Mouse (Mus musculus): ENCODE data around the gene 1110008P14Rik. TPM values are rescaled to one million over a fixed set of nuclear protein-coding genes. Genes with fewer than 3 reads are reported as not detected.
"Not testable (repeated sequence)": the region's sequence is repeated elsewhere in the genome, so short reads cannot be mapped to it uniquely, and the experiment has no call there.

Gene 1110008P14Rik
- polyA plus RNA-seq, 1 experiment: 102 TPM

DNA sequence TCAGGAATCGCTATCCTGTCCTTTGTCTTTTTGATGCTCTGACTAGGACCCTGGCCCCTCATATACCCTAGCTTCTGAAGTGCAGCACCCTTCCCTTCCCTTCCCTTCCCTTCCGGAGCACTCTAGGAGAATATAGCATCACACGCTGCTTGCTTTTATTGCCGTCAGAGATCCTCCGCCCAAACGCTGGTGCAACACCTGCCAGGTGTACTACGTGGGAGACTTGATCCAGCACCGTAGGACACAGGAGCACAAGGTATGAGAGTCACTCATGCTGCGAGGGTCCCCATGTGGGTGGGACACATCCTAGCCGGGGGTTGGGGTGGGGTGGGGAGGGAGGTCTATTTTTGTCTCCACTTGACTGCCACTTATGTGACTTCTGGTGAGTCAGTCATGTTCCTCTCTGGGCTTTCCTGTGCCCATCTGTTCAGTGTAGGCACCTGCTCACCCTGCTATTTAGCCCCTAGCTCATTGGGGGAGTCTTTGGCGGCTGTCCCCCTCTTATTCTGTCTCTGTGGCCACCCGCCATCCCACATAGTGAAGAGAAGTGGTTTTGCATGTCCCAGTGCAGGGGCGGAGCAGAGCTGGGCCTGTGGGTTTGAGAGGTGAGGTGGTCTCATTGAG, 6.3 kb downstream of the 1110008P14Rik start:
- H3K27ac ChIP-seq (ENCODE audit: control insufficient read depth, insufficient read depth, low read depth, low read length): no peak overlapping the region
- H3K36me3 ChIP-seq (ENCODE audit: control insufficient read depth, insufficient read depth, low read length): no peaks in the 10 kb centered on the region; the same call in none of the 2 replicates
- H3K4me3 ChIP-seq (ENCODE audit: control insufficient read depth, low read depth, low read length): no peak overlapping the region
- no peaks in the 10 kb centered on the region for H3K4me1 ChIP-seq (ENCODE audit: control insufficient read depth, insufficient read depth, low read length)
- TF ChIP-seq CTCF (IDR thresholded peaks at IDR 0.05; ENCODE audit: control insufficient read depth, insufficient read depth, insufficient replicate concordance, low read depth, low read length): no peak
- no peak for TF ChIP-seq POLR2A (IDR thresholded peaks at IDR 0.05; ENCODE audit: control insufficient read depth, low read depth, low read length)
- H3K27me3 ChIP-seq (ENCODE audit: control insufficient read depth, insufficient read depth, low read length): no peaks in the 10 kb centered on the region

DNA sequence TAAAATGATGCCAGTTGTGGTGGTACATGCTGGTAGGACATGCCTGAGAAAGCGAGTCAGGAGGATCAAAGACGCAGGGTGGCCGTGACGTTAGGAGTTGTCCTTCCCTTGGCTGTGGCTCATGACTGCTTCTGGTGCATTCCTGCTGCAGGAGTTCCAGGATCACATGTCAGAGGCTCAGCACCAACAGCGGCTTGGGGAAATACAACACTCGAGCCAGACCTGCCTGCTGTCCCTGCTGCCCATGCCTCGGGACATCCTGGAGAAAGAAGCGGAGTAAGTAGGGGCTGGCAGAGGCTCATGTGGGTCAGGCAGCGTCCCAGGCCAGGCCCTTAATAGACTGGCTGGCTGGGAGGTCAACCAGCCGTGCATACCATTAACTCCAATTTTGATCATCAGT, 7.5 kb downstream of the 1110008P14Rik start:
- Histone ChIP-seq H3K27me3 (ENCODE audit: control insufficient read depth, insufficient read depth, low read length) (no peaks in the 10 kb centered on the region), H3K4me3 (ENCODE audit: control insufficient read depth, low read depth, low read length) (no peak overlapping the region), H3K27ac (ENCODE audit: control insufficient read depth, insufficient read depth, low read depth, low read length) (no peak overlapping the region), H3K4me1 (ENCODE audit: control insufficient read depth, insufficient read depth, low read length) (no peaks in the 10 kb centered on the region), H3K36me3 (ENCODE audit: control insufficient read depth, insufficient read depth, low read length) (no peaks in the 10 kb centered on the region; the same call in none of the 2 replicates)
- no peak for TF ChIP-seq CTCF (IDR thresholded peaks at IDR 0.05; ENCODE audit: control insufficient read depth, insufficient read depth, insufficient replicate concordance, low read depth, low read length)

DNA sequence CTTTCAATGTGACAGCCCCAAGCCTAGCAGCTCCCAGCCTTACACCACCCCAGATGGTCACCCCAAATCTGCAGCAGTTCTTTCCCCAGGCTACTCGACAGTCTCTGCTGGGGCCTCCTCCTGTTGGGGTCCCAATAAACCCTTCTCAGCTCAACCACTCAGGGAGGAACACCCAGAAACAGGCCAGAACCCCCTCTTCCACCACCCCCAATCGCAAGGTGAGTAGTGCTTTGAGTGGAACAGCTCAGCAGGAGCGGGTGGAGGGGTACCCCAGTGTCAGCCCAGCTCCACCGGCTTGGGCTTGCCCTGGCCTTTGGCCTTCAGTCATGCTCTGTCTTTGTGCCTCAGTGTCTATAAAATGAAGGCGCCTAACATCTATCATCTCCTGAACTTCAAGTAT, 14.4 kb downstream of the 1110008P14Rik start:
- Histone ChIP-seq H3K27me3 (ENCODE audit: control insufficient read depth, insufficient read depth, low read length) (no peaks in the 10 kb centered on the region), H3K27ac (ENCODE audit: control insufficient read depth, insufficient read depth, low read depth, low read length) (no peak overlapping the region), H3K4me1 (ENCODE audit: control insufficient read depth, insufficient read depth, low read length) (peaks cover 13% of the 10 kb centered on the region), H3K36me3 (ENCODE audit: control insufficient read depth, insufficient read depth, low read length) (peaks cover 3% of the 10 kb centered on the region), H3K4me3 (ENCODE audit: control insufficient read depth, low read depth, low read length) (no peak overlapping the region)
- TF ChIP-seq POLR2A (IDR thresholded peaks at IDR 0.05; ENCODE audit: control insufficient read depth, low read depth, low read length) (no peak), CTCF (IDR thresholded peaks at IDR 0.05; ENCODE audit: control insufficient read depth, insufficient read depth, insufficient replicate concordance, low read depth, low read length) (no peak)

DNA sequence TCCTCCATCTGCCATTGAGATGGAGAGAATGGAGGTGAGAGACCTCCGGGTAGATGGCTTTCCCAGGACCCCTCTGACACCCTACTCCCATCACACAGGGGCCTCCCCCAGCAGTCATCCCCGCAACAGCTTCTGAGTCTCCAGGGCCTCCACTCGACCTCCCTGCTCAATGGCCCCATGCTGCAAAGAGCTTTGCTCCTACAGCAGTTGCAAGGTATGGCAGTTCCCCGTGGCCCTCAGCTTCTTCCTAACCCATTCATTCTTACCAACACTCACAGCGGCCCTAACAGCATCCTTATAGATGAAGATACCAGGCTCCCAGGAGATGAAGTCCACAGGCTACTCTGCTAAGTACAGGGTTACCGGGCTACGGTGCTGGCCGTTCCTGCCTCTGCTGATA, 17.6 kb downstream of the 1110008P14Rik start:
- no peak overlapping the region for H3K4me3 ChIP-seq (ENCODE audit: control insufficient read depth, low read depth, low read length)
- peaks cover 3% of the 10 kb centered on the region; the same call in 1 of the 2 replicates for H3K36me3 ChIP-seq (ENCODE audit: control insufficient read depth, insufficient read depth, low read length)

DNA sequence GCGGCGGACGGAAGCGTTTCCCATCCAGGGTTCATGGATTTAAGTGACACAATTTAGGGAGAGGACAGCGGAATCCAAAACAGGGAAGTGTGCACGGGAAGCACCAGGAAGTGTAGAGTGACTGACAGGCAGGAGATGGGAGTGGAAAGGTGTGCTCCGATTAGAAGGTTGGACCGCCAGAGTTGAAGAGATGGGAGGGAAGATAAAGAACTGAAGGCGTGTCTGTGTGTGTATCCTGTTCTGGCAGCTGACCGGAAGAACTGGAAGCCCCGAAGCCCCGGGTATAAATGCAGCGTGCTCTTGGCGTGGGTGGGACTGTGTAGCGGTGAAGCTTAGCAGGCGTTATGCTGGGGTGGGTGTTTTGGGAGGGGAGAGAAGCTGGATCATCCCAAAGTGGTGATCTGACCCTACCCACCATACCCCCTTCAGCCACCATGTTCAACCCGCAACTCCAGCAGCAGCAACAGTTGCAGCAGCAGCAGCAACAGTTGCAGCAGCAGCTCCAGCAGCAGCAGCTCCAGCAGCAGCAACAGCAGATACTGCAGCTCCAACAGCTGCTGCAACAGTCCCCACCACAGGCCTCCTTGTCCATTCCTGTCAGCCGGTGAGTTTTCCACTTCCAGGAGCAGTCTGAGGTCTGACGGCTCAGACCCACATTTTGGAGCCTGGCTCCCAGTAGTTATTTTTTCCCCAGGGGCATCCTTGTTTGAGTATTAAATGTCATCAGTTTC, 18.2 kb downstream of the 1110008P14Rik start:
- H3K4me3 ChIP-seq (ENCODE audit: control insufficient read depth, low read depth, low read length): peak overlapping the region; percentile 98
- H3K36me3 ChIP-seq (ENCODE audit: control insufficient read depth, insufficient read depth, low read length): peaks cover 3% of the 10 kb centered on the region; the same call in 1 of the 2 replicates
- H3K27me3 ChIP-seq (ENCODE audit: control insufficient read depth, insufficient read depth, low read length): no peaks in the 10 kb centered on the region
- peak overlapping the region; percentile 63 for H3K27ac ChIP-seq (ENCODE audit: control insufficient read depth, insufficient read depth, low read depth, low read length)
- H3K4me1 ChIP-seq (ENCODE audit: control insufficient read depth, insufficient read depth, low read length): peaks cover 22% of the 10 kb centered on the region
- no peak for TF ChIP-seq POLR2A (IDR thresholded peaks at IDR 0.05; ENCODE audit: control insufficient read depth, low read depth, low read length)
- TF ChIP-seq CTCF (IDR thresholded peaks at IDR 0.05; ENCODE audit: control insufficient read depth, insufficient read depth, insufficient replicate concordance, low read depth, low read length): no peak

More for the DNA sequence above, 17.6 kb downstream of the 1110008P14Rik start:
- Histone ChIP-seq H3K27ac (ENCODE audit: control insufficient read depth, insufficient read depth, low read depth, low read length) (no peak overlapping the region), H3K4me1 (ENCODE audit: control insufficient read depth, insufficient read depth, low read length) (peaks cover 22% of the 10 kb centered on the region), H3K27me3 (ENCODE audit: control insufficient read depth, insufficient read depth, low read length) (no peaks in the 10 kb centered on the region)
- TF ChIP-seq POLR2A (IDR thresholded peaks at IDR 0.05; ENCODE audit: control insufficient read depth, low read depth, low read length): no peak
- no peak for TF ChIP-seq CTCF (IDR thresholded peaks at IDR 0.05; ENCODE audit: control insufficient read depth, insufficient read depth, insufficient replicate concordance, low read depth, low read length)

DNA sequence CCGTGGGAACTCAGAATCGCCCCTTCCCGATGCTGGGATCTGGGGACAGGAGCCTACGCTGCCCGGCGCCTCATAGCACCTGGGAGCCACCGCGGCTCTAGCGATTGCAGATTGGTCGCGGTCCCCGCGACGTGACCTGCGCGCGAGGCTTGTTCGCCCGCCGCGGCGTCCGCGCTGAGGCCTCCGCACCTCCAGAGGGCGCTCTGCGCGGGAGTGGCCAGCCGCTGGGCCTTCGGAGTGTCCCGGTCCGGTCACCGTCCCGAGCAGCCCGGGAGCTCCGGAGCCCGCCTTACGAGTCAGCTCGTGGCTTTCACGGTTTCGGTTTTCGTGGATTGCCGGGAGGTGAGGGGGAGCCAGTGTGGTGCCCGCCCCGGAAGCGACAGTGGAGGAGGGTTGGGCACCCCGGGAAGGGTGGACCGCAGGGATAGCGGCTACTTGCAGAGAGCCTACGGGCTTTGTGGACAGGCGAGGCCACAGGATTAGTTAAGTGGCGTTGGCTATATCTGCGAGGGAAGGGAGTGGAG, 18.9 kb downstream of the 1110008P14Rik start:
- Histone ChIP-seq H3K27ac (ENCODE audit: control insufficient read depth, insufficient read depth, low read depth, low read length) (peak overlapping the region; percentile 63), H3K36me3 (ENCODE audit: control insufficient read depth, insufficient read depth, low read length) (peaks cover 3% of the 10 kb centered on the region; the same call in 1 of the 2 replicates), H3K4me1 (ENCODE audit: control insufficient read depth, insufficient read depth, low read length) (peaks cover 22% of the 10 kb centered on the region), H3K27me3 (ENCODE audit: control insufficient read depth, insufficient read depth, low read length) (no peaks in the 10 kb centered on the region), H3K4me3 (ENCODE audit: control insufficient read depth, low read depth, low read length) (peak overlapping the region; percentile 98)
- TF ChIP-seq CTCF (IDR thresholded peaks at IDR 0.05; ENCODE audit: control insufficient read depth, insufficient read depth, insufficient replicate concordance, low read depth, low read length) (peak; percentile 89), POLR2A (IDR thresholded peaks at IDR 0.05; ENCODE audit: control insufficient read depth, low read depth, low read length) (peak; percentile 44)

DNA sequence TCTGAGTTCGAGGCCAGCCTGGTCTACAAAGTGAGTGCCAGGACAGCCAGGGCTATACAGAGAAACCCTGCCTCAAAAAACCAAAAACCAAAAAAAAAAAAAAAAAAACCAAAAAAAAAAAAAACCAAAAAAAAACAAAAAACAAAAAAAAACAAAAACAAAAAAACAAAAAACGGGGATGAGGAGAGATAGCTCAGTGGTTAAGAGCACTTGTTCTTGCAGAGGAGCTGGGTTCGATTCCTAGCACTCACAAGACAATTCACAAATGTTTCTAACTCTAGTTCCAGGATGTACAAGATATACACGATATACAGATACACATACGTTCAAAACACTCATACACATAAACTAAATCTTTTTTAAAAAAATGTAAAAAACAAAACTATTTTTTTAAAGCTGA, 19.5 kb downstream of the 1110008P14Rik start:
- not testable (repeated sequence) for H3K27me3 ChIP-seq (ENCODE audit: control insufficient read depth, insufficient read depth, low read length); H3K27ac ChIP-seq (ENCODE audit: control insufficient read depth, insufficient read depth, low read depth, low read length); H3K36me3 ChIP-seq (ENCODE audit: control insufficient read depth, insufficient read depth, low read length)
- peaks cover 22% of the 10 kb centered on the region for H3K4me1 ChIP-seq (ENCODE audit: control insufficient read depth, insufficient read depth, low read length)
- peak overlapping the region; percentile 98 for H3K4me3 ChIP-seq (ENCODE audit: control insufficient read depth, low read depth, low read length)
